Mouse (Mus musculus) heart, adult 2 months (tissue): ENCODE measurements around the gene Rpp21. TPM values are rescaled to one million over a fixed set of nuclear protein-coding genes. Genes with fewer than 3 reads are reported as not detected.

ENCODE experiments used
- DNase-seq, 2 experiments: peaks; one replicate each; pipeline ENCODE4 v3.0.0; 2021
- H3K27ac ChIP-seq: fragments of 200-600 bp; 2 replicates; pipeline ENCODE4 v1.8.1; 2022
- H3K27me3 ChIP-seq: fragments of 200-500 bp; 2 replicates; pipeline ENCODE4 v1.6.1; 2012; ENCODE audit warnings: mild to moderate bottlenecking, low read length, inconsistent platforms, mixed read lengths; ENCODE audit not compliant: control insufficient read depth, insufficient read depth
- H3K36me3 ChIP-seq: fragments of 200-500 bp; 2 replicates; pipeline ENCODE4 v1.6.1; 2012; ENCODE audit warnings: low read length, inconsistent platforms; ENCODE audit not compliant: control insufficient read depth, insufficient read depth
- H3K4me1 ChIP-seq: fragments of 200-500 bp; 2 replicates; pipeline ENCODE4 v1.6.1; 2011; ENCODE audit warnings: low read length; ENCODE audit not compliant: control insufficient read depth, insufficient read depth
- H3K4me3 ChIP-seq: fragments of 200-600 bp; 2 replicates; pipeline ENCODE4 v1.8.1; 2022
- H3K79me2 ChIP-seq: fragments of 200-500 bp; replicated peaks from 2 replicates; pipeline ENCODE4 v1.6.1; 2012; ENCODE audit warnings: mild to moderate bottlenecking, inconsistent platforms, low read length, moderate library complexity, mixed read lengths; ENCODE audit not compliant: control insufficient read depth, insufficient read depth
- H3K9ac ChIP-seq: fragments of 200-500 bp; 2 replicates; pipeline ENCODE4 v1.6.1; 2012; ENCODE audit warnings: low read depth, mild to moderate bottlenecking, control low read depth, inconsistent platforms, low read length, mixed read lengths
- CTCF ChIP-seq: fragments of 200-600 bp; IDR thresholded peaks from 2 replicates; pipeline ENCODE4 v1.8.1; 2022; ENCODE audit warnings: antibody characterized with exemption, mild to moderate bottlenecking, moderate library complexity
- EP300 ChIP-seq: fragments of 200-500 bp; IDR thresholded peaks from 2 replicates; pipeline ENCODE4 v1.6.1; 2011; ENCODE audit warnings: low read depth, low read length, control low read depth; ENCODE audit not compliant: insufficient read depth
- POLR2A ChIP-seq: fragments of 200-500 bp; IDR thresholded peaks from 2 replicates; pipeline ENCODE4 v1.6.1; 2011; ENCODE audit warnings: mild to moderate bottlenecking, low read depth, low read length, control low read depth; ENCODE audit not compliant: insufficient read depth
- WGBS: fragments of 180-500 bp; shearing (Covaris S2); methylation state at CpG from one replicate; pipeline ENCODE4 v1.1.7; 2018; 5-methylcytosine and 5-hydroxymethylcytosine counted together
- intact Hi-C: fragments of 180-260 bp; cut with DNase I; formaldehyde crosslinking; loops from one replicate; pipeline ENCODE4 v1.15.1; 2025
- polyA plus RNA-seq: library from polyadenylated mRNA; depleted of rRNA; stranded (reverse); fragments of >200 nt; gene quantifications from 2 replicates; pipeline ENCODE4 v1.2.3, GENCODE M21; 2012
- total RNA-seq, 2 experiments: library from RNA; stranded (reverse); gene quantifications; 2 replicates each; pipeline ENCODE4 v1.2.3; 2021

Gene Rpp21
- total and polyA plus RNA-seq, 3 experiments: 35.5 to 59.1 (median 43.8) TPM

DNA sequence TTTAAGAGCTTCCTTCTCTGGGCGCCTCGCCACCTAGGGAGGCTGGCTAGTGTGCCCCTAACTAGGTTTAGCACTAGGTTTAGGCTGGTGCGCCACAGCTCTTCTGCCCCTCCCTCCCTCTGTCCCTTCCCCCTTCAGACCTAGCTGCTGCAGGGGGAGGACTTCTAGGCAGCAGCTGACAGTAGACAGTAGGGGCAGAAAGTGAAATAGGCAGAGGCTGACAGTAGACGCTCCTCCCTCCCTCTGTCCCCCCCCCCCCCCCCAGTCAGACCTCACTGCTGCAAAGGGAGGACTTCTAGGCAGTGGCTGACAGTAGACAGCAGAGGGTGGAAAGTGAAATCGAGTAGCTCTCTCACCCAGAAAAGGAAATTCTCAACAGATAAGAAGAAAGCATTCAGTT, 28.8 kb downstream of the Rpp21 start:
- H3K36me3 ChIP-seq: no peaks in the 10 kb centered on the region
- no peak for TF ChIP-seq POLR2A
- TF ChIP-seq CTCF: no peak
- no peak for TF ChIP-seq EP300
- H3K9ac ChIP-seq: no peak overlapping the region
- no peaks in the 10 kb centered on the region for H3K4me1 ChIP-seq
- H3K4me3 ChIP-seq: no peak overlapping the region
- intact Hi-C loops: no loop called here
- DNase-seq: no peak
- no peak overlapping the region for H3K27ac ChIP-seq
- 3% methylated on average over 5 of the region's 5 CpGs for WGBS
- peaks cover 10% of the 10 kb centered on the region for H3K27me3 ChIP-seq
- no peaks in the 10 kb centered on the region for H3K79me2 ChIP-seq

- Histone ChIP-seq H3K9ac (no peak overlapping the region), H3K27me3 (peaks cover 15% of the 10 kb centered on the region), H3K4me3 (no peak overlapping the region), H3K27ac (no peak overlapping the region), H3K36me3 (no peaks in the 10 kb centered on the region), H3K79me2 (no peaks in the 10 kb centered on the region), H3K4me1 (no peaks in the 10 kb centered on the region)
- DNase-seq: peak in 1 of 2 experiments; percentile 8
- 17% methylated on average over 8 of the region's 8 CpGs for WGBS
- TF ChIP-seq POLR2A (no peak), CTCF (peak; percentile 31)
- intact Hi-C loops: no loop called here
Measured at GRCm38 (mm10) chr17:36226921-36227320, 30.9 kb downstream of the Rpp21 start.

DNA sequence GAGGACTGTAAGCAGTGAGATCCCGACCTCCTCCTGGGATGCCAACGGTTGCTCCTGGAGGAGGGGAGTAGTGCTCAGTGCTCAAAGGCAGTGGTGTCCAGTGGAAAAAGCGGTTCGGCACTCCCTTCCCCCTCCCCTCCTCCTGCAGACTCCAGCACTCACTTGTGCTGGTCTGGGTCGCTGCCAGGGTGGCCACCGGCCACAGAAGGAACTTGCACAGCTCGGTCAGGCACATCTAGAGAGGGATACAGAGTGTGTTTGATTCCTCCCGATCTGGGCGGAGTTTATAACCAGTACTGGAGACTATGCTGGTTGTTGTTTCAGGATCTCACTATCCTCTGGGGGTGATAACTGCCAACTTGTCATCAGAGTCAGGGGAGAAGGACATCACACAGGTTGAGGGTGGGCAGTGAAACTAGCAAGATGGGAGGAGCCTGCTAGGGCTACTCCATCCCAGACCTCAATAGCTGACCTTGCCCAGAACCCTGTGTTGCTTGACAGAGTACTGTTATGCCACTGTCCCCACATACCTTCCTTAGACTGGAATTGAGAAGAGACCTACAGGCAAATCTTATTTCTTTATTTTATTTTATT, 32.5 kb downstream of the Rpp21 start:
- H3K4me3 ChIP-seq: no peak overlapping the region
- H3K27ac ChIP-seq: no peak overlapping the region
- peaks cover 17% of the 10 kb centered on the region for H3K27me3 ChIP-seq
- H3K9ac ChIP-seq: no peak overlapping the region
- H3K4me1 ChIP-seq: no peaks in the 10 kb centered on the region
- H3K79me2 ChIP-seq: no peaks in the 10 kb centered on the region
- 9% methylated on average over 9 of the region's 9 CpGs for WGBS
- H3K36me3 ChIP-seq: no peaks in the 10 kb centered on the region
- intact Hi-C loops: no loop called here
- DNase-seq: no peak
- TF ChIP-seq EP300 (no peak), POLR2A (no peak), CTCF (no peak)

DNA sequence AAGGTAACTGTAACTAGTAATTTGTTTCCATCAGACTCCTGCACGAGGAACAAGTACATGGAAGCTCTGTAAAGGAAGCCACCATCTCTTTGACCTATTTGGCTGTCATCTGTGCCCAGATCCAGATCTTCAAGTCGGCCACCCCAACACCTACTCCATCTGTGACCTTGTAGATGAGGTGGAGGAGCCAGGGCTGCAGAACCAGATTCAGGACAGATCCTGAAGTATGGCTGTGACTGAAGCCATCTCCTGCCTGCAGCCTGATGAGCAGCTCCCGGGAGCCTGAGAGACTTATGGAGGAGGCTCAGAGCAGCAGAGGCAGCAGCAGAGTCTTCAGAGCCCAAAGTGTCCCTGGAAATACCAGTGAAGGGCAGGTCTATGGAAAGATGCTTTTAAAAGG, 33.4 kb downstream of the Rpp21 start:
- Histone ChIP-seq H3K36me3 (no peaks in the 10 kb centered on the region), H3K4me1 (no peaks in the 10 kb centered on the region), H3K27me3 (peaks cover 17% of the 10 kb centered on the region), H3K79me2 (no peaks in the 10 kb centered on the region), H3K4me3 (no peak overlapping the region), H3K27ac (no peak overlapping the region), H3K9ac (no peak overlapping the region)
- WGBS: 50% methylated on average over 3 of the region's 3 CpGs
- DNase-seq: no peak
- no peak for TF ChIP-seq EP300
- TF ChIP-seq POLR2A: no peak
- TF ChIP-seq CTCF: no peak
- intact Hi-C loops: no loop called here

DNA sequence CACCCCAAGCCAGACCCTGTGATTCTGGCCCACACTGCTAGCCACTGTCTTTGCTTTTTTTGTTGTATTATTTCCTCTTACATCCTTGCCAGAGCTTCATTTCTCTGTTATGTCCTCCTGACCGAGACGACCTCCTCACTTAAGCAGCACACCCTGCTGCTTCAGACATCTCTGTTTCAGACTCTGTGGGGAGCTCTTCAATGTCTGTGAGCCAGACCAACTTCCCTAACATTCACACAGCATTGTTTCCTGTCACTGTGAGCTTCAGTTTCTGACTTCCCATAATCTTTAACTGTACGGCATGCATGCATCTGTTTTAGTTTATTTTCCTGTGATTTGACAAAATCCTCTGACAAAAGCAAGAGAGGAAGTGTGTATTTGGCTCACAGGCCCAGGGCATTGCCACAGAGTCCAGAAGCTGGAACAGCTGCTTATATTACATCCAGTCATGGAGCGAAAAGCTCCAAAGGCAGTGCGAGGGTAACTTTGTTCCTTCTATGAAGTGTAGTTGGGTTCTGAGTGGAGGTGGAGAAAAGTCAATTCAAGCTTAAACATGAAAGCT, 39.2 kb downstream of the Rpp21 start:
- Histone ChIP-seq H3K27ac (no peak overlapping the region), H3K9ac (no peak overlapping the region), H3K4me1 (no peaks in the 10 kb centered on the region), H3K4me3 (no peak overlapping the region), H3K27me3 (peaks cover 16% of the 10 kb centered on the region), H3K36me3 (no peaks in the 10 kb centered on the region), H3K79me2 (no peaks in the 10 kb centered on the region)
- WGBS: 51% methylated on average over 5 of the region's 5 CpGs
- no peak for TF ChIP-seq POLR2A
- no peak for TF ChIP-seq CTCF
- no peak for TF ChIP-seq EP300
- intact Hi-C loops: no loop called here
- no peak for DNase-seq

- H3K79me2 ChIP-seq: no peaks in the 10 kb centered on the region
- H3K27me3 ChIP-seq: peaks cover 11% of the 10 kb centered on the region
- no peaks in the 10 kb centered on the region for H3K36me3 ChIP-seq
- TF ChIP-seq EP300 (no peak), POLR2A (no peak), CTCF (no peak)
- intact Hi-C loops: no loop called here
- no peak overlapping the region for H3K4me3 ChIP-seq
- DNase-seq: no peak
- H3K4me1 ChIP-seq: no peaks in the 10 kb centered on the region
- no peak overlapping the region for H3K9ac ChIP-seq
- no peak overlapping the region for H3K27ac ChIP-seq
- WGBS: 5% methylated on average over 20 of the region's 20 CpGs
Measured at GRCm38 (mm10) chr17:36215586-36215985, 42.3 kb downstream of the Rpp21 start.
